Mouse (Mus musculus): ENCODE results near the gene Lypd5. TPM values are rescaled to one million over a fixed set of nuclear protein-coding genes. Genes with fewer than 3 reads are reported as not detected.
A peak's percentile ranks its signal among the peaks of the same experiment; 100 is the strongest.

The Lypd5 gene
- polyA plus RNA-seq, 1 experiment from 2014 or later = not detected

GRCm38 (mm10) chr7:24327281-24327975, 21.6 kb upstream of the Lypd5 start:
- 88% methylated on average over 14 of the region's 14 CpGs for WGBS
- peaks cover 3% of the 10 kb centered on the region; the same call in 1 of the 2 replicates for H3K4me1 ChIP-seq

GRCm38 (mm10) chr7:24333304-24333986, 15.6 kb upstream of the Lypd5 start, which contains the start of gene Tescl:
TSS of gene Tescl (minus strand) at chr7:24333936.
- ATAC-seq (ENCODE audit: low FRiP score, low read depth) = no peak
- H3K4me3 ChIP-seq = no peak within 1 kb of the TSS
- H3K4me2 ChIP-seq (replicated peaks) = peak within 1 kb of the TSS; percentile 21; the same call in 1 of the 2 replicates
- no peaks in the 10 kb centered on the region for H3K36me3 ChIP-seq
- H3K27me3 ChIP-seq (replicated peaks) = 0 out of 2 replicates have a peak, but pooled peaks cover 10% of the 10 kb centered on the region
- H3K9me3 ChIP-seq = no peaks in the 10 kb centered on the region
- no peak within 1 kb of the TSS for H3K27ac ChIP-seq
- WGBS = 46% methylated on average over 49 of the region's 49 CpGs
- H3K9ac ChIP-seq = no peak within 1 kb of the TSS
- H3K4me1 ChIP-seq = no peaks in the 10 kb centered on the region

More at GRCm38 (mm10) chr7:24327281-24327975, 21.6 kb upstream of the Lypd5 start:
- Histone ChIP-seq H3K27ac (no peak overlapping the region), H3K36me3 (no peaks in the 10 kb centered on the region), H3K4me3 (no peak overlapping the region), H3K4me2 (replicated peaks) (no peak overlapping the region), H3K9me3 (no peaks in the 10 kb centered on the region), H3K27me3 (replicated peaks) (no peaks in the 10 kb centered on the region), H3K9ac (no peak overlapping the region)
- no peak for ATAC-seq (ENCODE audit: low FRiP score, low read depth)

GRCm38 (mm10) chr7:24335699-24336309, 13.2 kb upstream of the Lypd5 start:
- no peak overlapping the region for H3K9ac ChIP-seq
- no peak overlapping the region for H3K27ac ChIP-seq
- ATAC-seq (ENCODE audit: low FRiP score, low read depth) = no peak
- 0 out of 2 replicates have a peak, but pooled peaks cover 10% of the 10 kb centered on the region for H3K27me3 ChIP-seq (replicated peaks)
- H3K36me3 ChIP-seq = no peaks in the 10 kb centered on the region
- H3K4me1 ChIP-seq = no peaks in the 10 kb centered on the region
- 13% methylated on average over 5 of the region's 5 CpGs for WGBS
- no peak overlapping the region for H3K4me3 ChIP-seq
- H3K9me3 ChIP-seq = no peaks in the 10 kb centered on the region
- no peak overlapping the region for H3K4me2 ChIP-seq (replicated peaks)

DNA sequence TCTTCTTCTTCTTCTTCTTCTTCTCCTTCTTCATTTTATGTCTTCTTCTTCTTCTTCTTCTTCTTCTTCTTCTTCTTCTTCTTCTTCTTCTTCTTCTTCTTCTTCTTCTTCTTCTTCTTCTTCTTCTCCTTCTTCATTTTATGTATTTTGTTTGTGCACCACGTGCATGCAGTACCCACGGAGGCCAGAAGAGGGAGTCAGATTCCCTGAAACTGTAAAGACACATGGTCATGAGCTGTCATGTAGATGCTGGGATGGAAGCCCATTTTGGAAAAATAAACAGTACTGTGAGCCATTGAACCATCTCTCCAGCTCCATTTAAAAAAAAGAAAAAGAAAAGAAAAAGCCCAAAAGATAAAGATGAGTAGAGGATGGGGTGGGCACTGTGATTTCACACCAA, 10.8 kb upstream of the Lypd5 start:
- ATAC-seq (ENCODE audit: low FRiP score, low read depth) = no peak
- Histone ChIP-seq H3K9ac (no peak overlapping the region), H3K27me3 (replicated peaks) (0 out of 2 replicates have a peak, but pooled peaks cover 4% of the 10 kb centered on the region), H3K4me2 (replicated peaks) (no peak overlapping the region), H3K9me3 (no peaks in the 10 kb centered on the region), H3K4me3 (no peak overlapping the region), H3K27ac (no peak overlapping the region), H3K36me3 (no peaks in the 10 kb centered on the region), H3K4me1 (no peaks in the 10 kb centered on the region)
- WGBS = 39% methylated on average over 2 of the region's 2 CpGs

GRCm38 (mm10) chr7:24343701-24344272, 5.2 kb upstream of the Lypd5 start:
- H3K27me3 ChIP-seq (replicated peaks) = 0 out of 2 replicates have a peak, but pooled peaks cover under 1% of the 10 kb centered on the region
- H3K4me1 ChIP-seq = no peaks in the 10 kb centered on the region
- H3K4me2 ChIP-seq (replicated peaks) = no peak overlapping the region
- no peak overlapping the region for H3K9ac ChIP-seq
- ATAC-seq (ENCODE audit: low FRiP score, low read depth) = no peak
- H3K9me3 ChIP-seq = no peaks in the 10 kb centered on the region
- H3K4me3 ChIP-seq = no peak overlapping the region
- 67% methylated on average over 7 of the region's 7 CpGs for WGBS
- no peak overlapping the region for H3K27ac ChIP-seq
- H3K36me3 ChIP-seq = no peaks in the 10 kb centered on the region

- no peak for ATAC-seq (ENCODE audit: low FRiP score, low read depth)
Measured at GRCm38 (mm10) chr7:24346444-24346843, 2.6 kb upstream of the Lypd5 start.

DNA sequence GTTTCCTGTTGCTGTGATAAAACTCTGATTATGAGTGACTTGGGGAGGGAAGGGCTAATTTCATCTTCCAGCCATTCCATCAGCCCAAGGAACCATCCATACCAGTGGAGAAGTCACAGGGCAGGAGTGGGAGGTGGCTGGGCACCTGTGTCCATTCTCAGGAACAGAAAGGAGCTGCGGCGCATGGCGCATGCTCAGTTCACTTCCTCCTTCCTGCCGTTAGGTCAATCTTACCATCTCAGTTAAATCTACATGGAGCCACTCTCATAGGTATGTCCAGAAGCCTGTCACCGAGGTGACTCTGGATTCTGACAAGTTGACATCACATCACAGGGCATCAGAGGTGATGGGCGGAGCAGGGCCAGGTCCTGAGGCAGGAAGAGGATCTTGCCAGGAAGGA, 6.7 kb downstream of the Lypd5 start:
- Histone ChIP-seq H3K9me3 (no peaks in the 10 kb centered on the region), H3K4me1 (no peaks in the 10 kb centered on the region), H3K9ac (no peak overlapping the region), H3K4me3 (no peak overlapping the region), H3K27ac (no peak overlapping the region), H3K27me3 (replicated peaks) (no peaks in the 10 kb centered on the region), H3K4me2 (replicated peaks) (no peak overlapping the region), H3K36me3 (no peaks in the 10 kb centered on the region)
- ATAC-seq (ENCODE audit: low FRiP score, low read depth) = no peak
- 85% methylated on average over 6 of the region's 6 CpGs for WGBS

More at GRCm38 (mm10) chr7:24346444-24346843, 2.6 kb upstream of the Lypd5 start:
- Histone ChIP-seq H3K4me3 (no peak overlapping the region), H3K36me3 (no peaks in the 10 kb centered on the region), H3K9me3 (no peaks in the 10 kb centered on the region), H3K4me1 (no peaks in the 10 kb centered on the region), H3K4me2 (replicated peaks) (no peak overlapping the region), H3K27ac (no peak overlapping the region), H3K9ac (no peak overlapping the region), H3K27me3 (replicated peaks) (0 out of 2 replicates have a peak, but pooled peaks cover 4% of the 10 kb centered on the region)
- WGBS = 67% methylated on average over 5 of the region's 5 CpGs

DNA sequence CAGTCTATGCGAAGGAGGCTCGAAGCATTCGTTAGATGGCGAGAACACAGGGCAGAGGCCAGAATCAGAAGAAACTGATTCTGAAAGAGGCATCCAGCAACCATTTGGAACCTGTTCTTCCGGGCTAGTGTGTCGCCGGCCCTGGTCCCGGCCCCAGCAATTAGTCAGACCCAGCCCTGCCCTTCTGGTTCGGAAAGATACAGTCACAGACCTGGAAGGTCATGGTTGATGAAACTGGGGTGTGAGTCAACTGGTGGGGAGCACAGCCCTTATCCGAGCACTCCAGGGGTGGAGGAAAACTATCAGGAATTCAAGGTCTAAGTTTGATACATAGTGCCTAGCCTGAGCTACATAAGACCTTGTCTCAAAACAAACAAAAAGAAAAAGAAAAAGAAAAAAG, 7.1 kb downstream of the Lypd5 start:
- Histone ChIP-seq H3K4me2 (replicated peaks) (no peak overlapping the region), H3K4me1 (no peaks in the 10 kb centered on the region), H3K4me3 (no peak overlapping the region), H3K27me3 (replicated peaks) (no peaks in the 10 kb centered on the region), H3K9me3 (no peaks in the 10 kb centered on the region), H3K27ac (no peak overlapping the region), H3K9ac (no peak overlapping the region), H3K36me3 (no peaks in the 10 kb centered on the region)
- no peak for ATAC-seq (ENCODE audit: low FRiP score, low read depth)
- WGBS = 79% methylated on average over 10 of the region's 10 CpGs

DNA sequence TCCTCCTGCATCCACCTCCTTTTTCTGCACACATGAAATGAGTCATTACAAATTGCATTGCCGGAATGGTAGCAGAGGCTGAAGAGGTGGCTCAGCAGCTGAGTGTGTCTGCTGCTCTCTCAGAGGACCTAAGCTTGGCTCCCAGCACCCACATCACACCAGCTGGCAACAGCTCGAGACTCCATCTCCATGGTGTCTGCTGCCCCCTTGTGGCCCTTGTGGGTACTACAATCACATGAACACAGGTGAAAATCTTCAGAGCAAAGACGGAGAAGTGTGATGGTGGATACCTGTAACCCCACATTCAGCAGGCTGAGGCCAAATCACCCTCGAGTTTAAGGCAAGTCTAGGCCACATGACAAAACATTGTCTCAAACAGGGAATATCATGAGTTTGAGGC, 8.9 kb downstream of the Lypd5 start:
- no peak overlapping the region for H3K27ac ChIP-seq
- 52% methylated on average over 4 of the region's 4 CpGs for WGBS
- no peak for ATAC-seq (ENCODE audit: low FRiP score, low read depth)

GRCm38 (mm10) chr7:24359269-24359668, 10.3 kb downstream of the Lypd5 start:
- Histone ChIP-seq H3K27ac (no peak overlapping the region), H3K27me3 (replicated peaks) (no peaks in the 10 kb centered on the region), H3K9ac (no peak overlapping the region), H3K4me1 (no peaks in the 10 kb centered on the region), H3K9me3 (no peaks in the 10 kb centered on the region; the same call in 1 of the 2 replicates), H3K4me3 (no peak overlapping the region), H3K4me2 (replicated peaks) (no peak overlapping the region), H3K36me3 (no peaks in the 10 kb centered on the region)
- ATAC-seq (ENCODE audit: low FRiP score, low read depth) = no peak
- 28% methylated on average over 9 of the region's 9 CpGs for WGBS

More for the DNA sequence above, 8.9 kb downstream of the Lypd5 start:
- H3K9ac ChIP-seq = no peak overlapping the region
- H3K36me3 ChIP-seq = no peaks in the 10 kb centered on the region
- no peaks in the 10 kb centered on the region; the same call in 1 of the 2 replicates for H3K9me3 ChIP-seq
- no peaks in the 10 kb centered on the region for H3K27me3 ChIP-seq (replicated peaks)
- H3K4me2 ChIP-seq (replicated peaks) = no peak overlapping the region
- H3K4me3 ChIP-seq = no peak overlapping the region
- no peaks in the 10 kb centered on the region for H3K4me1 ChIP-seq

DNA sequence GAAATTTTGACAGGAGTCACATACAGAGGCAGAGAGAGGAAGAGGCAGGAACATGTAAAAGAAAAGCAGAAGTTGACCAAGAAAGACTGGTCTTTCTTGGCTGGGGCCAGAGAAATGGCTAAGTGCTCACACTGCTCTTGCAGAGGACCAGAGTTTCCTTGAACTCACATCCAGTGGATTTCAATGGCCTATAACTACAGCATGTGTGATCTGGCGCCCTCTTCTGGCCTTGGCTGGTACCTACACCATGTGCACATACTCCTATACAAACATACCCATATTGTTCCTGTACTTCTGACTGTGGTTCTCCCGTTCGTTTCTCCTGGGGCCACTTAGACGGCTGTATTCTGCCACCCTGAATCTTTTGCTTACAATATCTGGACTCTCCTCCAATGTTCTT, 12.0 kb downstream of the Lypd5 start:
- Histone ChIP-seq H3K9me3 (no peaks in the 10 kb centered on the region; the same call in 1 of the 2 replicates), H3K4me3 (no peak overlapping the region), H3K27ac (no peak overlapping the region), H3K27me3 (replicated peaks) (no peaks in the 10 kb centered on the region), H3K4me2 (replicated peaks) (no peak overlapping the region), H3K9ac (no peak overlapping the region), H3K36me3 (no peaks in the 10 kb centered on the region), H3K4me1 (peaks cover 4% of the 10 kb centered on the region; the same call in 1 of the 2 replicates)
- WGBS = 64% methylated on average over 4 of the region's 4 CpGs
- ATAC-seq (ENCODE audit: low FRiP score, low read depth) = no peak

- 29% methylated on average over 7 of the region's 7 CpGs for WGBS
- no peak overlapping the region for H3K27ac ChIP-seq
Measured at GRCm38 (mm10) chr7:24363228-24363627, 14.2 kb downstream of the Lypd5 start.

More at GRCm38 (mm10) chr7:24363228-24363627, 14.2 kb downstream of the Lypd5 start:
- Histone ChIP-seq H3K4me3 (no peak overlapping the region), H3K4me1 (peaks cover 4% of the 10 kb centered on the region; the same call in 1 of the 2 replicates), H3K9me3 (no peaks in the 10 kb centered on the region; the same call in 1 of the 2 replicates), H3K27me3 (replicated peaks) (no peaks in the 10 kb centered on the region), H3K4me2 (replicated peaks) (no peak overlapping the region), H3K9ac (no peak overlapping the region), H3K36me3 (no peaks in the 10 kb centered on the region)
- ATAC-seq (ENCODE audit: low FRiP score, low read depth) = no peak
